Mouse (Mus musculus): ENCODE data around the gene Tns2.
A peak's percentile ranks its signal among the peaks of the same experiment; 100 is the strongest.

The Tns2 gene

DNA sequence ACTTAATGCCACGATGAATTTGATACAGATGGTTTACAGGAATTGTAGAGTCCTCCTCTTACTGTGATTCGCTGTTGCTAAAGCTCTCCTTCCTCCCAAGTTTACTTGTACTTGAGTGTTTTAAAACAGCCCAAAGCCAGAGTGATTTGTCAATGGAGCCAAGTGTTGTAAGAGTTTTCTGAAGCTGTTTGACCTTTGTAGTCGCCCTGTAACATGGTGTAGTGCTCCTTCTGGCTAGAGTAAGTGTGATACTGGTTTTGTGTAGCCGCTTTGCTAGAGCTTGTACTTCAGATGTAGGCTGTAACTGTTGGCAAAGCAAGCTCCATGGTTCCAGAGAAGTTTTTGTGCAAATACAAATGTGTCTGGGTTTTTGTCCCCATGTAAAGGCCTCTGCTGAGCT, 8.0 kb upstream of the Tns2 start:
- no peak for DNase-seq

DNA sequence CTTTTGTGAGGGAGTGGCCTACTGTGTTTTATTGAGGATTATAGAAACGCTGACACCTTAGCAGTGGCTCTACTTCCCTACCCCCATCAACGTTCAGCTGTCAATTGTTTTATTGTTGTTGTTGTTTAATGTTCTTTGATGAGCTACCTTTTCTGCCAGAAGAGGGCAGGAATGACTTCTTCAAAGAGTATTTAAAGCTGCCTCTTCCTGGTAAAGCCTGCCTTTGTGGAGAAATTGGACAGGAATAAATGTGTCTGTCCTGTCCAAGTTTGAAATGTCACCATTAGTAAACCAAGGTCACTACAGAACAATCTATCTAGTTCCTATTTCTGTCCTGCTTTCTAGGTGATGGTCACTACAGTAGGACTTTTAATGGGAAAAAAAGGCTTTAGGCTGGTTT, 6.1 kb upstream of the Tns2 start:
- DNase-seq: no peak

DNA sequence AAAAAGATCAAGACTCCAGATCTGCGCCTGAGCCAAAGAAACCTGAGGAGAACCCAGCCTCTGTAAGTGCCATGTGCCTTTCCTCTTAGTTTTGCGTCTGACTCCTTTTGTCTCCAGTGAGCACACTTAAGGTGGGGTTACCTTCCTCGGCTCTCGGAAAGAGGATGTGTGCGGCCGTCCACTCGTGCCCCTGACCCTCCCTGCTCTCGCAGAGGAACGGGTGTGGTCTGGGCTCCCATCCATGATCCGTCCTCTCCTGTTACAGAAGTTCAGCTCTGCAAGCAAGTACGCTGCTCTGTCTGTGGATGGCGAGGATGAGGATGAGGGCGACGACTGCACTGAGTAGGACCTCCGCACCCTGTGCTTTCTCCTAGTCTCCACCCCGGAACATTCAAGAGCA, 5.2 kb upstream of the Tns2 start:
- DNase-seq: no peak

DNA sequence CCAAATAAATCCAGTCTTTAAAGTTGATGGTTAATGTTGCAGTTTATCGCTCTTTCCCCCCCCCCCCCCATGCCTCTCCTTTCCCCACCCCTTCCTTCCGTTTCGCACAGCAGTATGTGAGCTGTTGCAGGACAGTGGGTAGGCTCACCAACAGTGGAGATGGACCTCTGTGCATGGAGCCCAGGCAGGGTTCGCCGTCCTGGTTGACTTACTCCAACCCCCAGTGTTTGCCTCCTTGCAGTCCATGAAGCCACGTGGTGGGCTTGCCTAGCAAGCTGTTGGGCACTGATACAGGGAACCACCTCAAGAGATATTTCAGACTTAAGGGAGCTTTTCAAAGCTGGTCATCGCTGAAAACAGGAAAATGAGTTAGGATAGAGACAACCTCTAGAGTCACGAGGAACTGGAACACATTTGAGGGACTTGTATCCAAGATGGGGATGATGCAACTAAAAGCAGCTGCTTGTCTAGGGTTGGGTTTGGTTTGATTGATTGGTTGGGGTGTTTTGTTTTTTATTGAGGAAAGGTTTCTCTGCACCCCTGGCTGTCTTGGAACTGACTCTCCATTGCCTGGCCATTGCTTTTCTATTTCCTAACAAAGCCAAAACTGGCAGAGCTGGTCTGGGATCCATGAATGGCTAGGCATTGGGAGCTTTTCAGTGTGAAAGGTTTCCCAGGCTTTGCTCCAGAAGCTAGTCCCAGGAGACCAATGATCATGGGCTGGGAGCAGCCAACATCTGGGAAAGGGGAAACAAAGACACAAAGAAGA, 2.9 kb upstream of the Tns2 start:
- no peak for DNase-seq

DNA sequence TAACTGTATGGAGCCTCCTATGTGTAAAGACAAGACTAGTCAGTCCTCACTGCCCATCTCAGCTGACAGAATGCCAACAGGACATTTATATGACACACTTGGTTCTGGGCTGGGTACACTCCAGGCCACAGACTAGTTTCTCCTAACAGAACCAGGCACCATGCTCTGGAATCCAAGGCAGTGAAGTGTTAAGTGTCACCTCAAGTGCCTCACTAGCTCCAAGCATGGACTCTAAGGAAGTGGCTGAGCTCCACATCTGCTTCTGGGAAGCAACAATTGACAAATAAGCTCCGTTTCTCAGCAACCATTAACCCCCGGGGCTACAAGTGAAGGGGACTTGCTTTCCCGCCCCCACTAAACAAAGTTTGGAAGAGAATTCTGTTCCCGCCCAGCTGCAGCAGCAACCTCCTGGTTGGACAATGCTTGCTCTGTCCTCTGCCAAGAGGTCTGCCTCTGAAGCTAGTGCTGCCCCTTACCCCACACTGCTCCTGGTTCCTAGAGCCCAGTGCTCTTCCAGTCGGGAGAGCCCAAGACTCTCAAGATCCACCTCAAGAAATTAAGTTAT, 2.1 kb upstream of the Tns2 start:
- DNase-seq: no peak

DNA sequence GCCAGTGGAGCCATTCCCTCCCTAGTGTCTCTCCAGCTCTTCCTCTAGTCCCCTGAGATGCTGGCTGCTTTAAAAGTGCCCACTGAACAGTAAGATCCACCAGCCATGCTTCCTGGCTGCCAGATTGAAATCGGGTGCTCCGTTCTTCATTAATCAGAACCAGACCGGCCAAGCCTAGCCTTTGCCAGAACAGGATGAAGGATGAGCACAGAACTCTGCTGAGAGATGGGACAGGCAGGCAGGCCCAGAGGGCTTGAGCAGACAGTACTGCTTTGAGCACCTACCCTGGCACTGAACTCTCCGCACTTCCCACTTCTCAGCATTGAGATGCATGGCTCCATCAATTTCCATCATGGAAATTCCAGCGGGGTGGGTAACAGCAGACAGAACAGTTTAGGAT, 953 bp upstream of the Tns2 start:
- DNase-seq: no peak

DNA sequence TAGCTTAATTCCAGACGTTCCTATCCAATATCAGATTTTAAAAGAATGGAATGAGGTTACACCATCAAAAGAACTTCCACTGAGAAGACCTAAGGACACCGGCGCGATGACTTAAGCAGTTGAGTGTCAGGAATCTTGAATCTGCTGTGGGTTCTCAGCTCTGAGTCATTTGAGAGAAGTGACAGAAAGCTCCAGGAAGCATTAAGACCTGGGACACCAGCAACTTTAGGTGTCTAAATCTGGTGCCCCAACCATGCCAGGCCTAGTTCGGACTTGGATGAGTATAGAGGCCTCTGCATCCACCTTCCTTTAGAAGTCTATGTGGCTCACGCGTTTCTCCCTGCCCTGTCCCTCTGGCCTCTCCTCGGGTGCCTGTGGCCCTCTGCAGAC, 447 bp upstream of the Tns2 start:
- DNase-seq: no peak

DNA sequence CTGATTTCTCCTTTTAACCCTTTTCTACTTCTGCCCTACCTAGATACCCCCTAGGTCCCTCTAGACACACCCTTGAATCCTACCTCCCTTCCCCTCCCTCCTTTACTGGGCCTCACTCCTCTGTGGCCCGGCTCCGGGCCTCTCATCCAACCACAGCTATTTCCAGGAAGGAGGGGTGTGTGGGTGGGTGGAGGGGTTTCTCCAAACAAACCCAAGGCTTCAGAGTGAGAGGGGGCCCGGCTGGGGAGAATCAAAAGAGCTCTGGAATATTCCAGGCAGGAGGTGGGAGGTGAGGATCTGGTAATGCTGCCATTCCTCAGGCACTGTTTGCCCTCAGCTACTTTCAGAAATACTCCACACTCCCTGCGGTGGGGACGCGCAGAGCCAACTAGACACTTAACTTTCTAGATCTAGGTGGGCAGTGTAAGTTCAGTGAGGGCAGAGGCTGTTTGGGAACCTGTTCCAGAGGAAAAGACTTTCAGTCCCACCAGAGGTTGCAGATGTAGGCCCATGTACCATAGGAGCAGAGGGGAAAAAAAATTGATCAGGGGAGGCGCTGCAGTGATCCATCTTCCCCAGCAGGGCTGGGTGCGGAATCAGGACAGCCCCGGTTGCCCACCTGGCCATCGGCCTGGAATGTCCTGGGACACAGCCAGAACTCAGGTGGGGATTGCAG, 921 bp downstream of the Tns2 start:
- DNase-seq: no peak

DNA sequence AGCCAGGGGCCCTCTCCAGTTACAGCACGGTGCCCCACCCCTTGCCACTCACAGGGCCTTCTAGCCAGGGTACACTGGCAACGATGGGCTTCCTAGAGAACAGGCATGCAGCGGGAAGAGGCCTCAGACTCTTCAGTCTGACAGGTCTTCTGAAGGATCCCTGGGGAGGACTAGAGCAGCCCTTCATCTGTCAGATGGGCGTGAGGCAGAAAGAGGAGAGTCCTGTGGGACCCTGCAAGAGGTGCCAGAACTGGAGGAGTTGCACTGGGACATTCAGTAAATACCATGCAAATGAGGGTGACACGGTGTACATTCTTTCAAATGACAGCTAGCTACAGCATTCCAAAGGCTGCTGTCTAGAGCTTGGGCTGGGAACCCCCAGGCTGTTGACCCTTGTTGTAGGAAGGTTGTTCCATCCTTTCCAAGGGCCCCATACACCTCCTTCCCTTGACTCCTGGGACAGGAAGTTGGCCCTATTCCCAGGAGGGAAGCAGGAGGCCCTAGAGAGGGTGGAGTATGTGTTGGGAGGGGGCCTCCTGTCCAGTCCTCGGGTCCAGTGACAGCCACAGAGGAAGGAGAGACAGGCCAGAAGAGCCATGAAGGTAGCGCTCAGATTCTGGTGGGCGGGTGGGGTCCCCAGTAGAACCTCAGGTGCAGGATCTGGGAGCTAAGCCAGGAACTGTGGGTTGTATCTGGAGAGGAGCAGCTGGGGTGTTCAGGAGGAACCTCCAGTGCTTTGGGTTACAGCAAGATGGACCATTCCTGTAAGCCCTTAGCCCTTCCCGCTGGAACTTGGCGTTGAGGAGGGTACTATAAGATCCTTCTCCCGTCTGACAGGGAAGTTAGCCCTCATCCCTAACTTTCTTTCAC, 1.7 kb downstream of the Tns2 start:
- DNase-seq: no peak

DNA sequence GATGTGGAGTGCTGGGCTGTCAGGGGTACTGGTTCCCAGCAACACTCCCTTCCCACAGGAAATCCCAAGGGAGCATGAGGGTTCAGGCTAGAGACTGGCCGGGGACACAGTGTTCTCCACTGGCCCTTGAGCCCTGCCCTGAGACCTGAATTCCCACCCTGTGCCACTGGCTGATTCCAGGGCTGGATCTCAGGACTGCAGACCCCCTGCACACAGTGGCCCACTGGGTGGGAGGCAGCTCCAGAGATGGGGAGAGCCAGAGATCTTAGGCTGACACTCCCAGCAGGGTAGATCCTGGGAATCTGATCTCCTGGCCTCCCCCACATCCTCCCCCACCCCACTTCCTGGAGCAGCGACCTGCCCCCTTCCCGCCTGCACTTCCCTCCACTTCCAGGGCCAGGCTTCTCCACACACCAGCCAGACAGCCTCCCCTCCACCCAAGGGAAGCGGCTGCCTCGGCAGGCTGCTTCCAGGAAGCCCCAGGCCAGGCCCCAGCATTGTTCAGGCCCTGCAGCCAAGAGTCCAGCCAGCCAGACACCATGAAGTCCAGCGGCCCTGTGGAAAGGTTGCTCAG, 2.4 kb downstream of the Tns2 start:
- no peak for DNase-seq

DNA sequence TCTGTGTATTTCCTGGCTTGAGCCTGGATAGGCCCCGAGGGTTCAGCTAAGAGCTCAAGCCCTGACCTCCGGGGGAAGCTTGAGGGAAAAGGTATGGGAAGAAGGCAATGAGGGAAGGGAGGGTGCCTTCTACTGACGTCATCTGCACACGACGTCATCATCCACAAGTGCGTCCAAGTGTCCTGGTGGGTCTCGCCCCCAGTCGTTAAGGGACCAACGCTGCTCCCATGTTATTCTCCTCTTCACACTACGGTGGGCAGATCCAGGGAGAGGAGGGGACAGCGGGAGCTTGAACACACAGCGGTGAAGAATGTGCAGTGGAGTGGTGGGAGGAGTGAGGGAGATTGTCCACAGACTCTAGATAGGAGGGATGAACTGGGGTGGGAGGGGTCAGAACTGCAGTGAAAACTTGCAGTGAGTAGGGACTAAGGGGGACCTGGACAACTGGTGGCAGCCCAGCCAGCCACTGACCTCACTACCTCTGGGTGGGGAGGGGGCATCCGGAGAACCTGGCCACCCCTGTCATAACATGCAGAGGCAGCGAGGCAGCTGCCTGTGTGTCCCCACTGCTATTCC, 3.2 kb downstream of the Tns2 start:
- no peak for DNase-seq

DNA sequence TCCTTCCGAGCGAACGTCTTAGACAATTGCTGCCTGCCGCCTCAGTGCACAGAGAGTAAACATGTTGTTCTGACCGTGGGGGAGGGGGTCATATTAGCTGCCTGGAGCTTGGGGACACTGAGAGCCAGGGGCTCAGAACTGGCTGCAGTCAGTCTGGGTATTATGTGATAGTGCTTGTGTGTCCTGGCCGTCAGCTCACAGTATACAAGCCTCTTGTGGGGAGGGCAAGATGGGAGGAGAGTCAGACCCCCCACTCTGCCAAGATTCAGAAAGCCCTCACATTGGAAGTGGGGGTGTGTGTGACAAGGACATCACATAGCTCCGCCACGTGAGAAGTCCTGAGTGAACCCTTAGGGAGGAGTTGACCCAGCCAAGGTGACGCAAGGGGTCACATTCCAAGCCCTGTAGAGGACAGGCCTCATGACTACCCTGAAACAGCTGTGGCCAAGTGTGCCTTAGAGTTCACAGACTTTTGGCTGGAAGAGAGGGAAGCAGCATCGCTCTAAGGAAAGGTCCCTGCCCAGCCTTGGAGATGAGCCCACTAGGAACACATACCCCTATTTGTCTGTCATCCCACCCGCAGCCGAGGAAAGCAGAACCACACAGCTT, 3.8 kb downstream of the Tns2 start:
- DNase-seq: no peak

DNA sequence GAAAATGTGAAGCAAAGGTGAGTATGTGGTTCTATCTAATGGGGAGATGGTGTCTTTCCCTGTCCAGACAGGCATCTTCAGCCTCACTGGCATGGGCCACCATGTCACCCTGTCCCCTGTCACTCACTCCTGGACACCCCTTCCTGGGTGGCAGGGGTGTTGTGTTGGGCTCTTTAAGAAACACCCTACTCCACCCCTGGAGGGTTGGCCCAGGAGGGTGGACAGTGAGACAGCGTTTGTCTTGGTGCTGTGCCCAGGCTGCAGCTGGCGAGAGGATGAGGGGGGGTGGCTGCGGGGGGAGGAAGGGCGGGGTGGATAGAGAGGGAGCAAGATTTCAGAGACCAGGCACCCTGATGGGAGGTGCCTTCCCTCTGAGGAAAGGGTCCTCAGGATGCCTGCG, 5.1 kb downstream of the Tns2 start:
- no peak for DNase-seq

DNA sequence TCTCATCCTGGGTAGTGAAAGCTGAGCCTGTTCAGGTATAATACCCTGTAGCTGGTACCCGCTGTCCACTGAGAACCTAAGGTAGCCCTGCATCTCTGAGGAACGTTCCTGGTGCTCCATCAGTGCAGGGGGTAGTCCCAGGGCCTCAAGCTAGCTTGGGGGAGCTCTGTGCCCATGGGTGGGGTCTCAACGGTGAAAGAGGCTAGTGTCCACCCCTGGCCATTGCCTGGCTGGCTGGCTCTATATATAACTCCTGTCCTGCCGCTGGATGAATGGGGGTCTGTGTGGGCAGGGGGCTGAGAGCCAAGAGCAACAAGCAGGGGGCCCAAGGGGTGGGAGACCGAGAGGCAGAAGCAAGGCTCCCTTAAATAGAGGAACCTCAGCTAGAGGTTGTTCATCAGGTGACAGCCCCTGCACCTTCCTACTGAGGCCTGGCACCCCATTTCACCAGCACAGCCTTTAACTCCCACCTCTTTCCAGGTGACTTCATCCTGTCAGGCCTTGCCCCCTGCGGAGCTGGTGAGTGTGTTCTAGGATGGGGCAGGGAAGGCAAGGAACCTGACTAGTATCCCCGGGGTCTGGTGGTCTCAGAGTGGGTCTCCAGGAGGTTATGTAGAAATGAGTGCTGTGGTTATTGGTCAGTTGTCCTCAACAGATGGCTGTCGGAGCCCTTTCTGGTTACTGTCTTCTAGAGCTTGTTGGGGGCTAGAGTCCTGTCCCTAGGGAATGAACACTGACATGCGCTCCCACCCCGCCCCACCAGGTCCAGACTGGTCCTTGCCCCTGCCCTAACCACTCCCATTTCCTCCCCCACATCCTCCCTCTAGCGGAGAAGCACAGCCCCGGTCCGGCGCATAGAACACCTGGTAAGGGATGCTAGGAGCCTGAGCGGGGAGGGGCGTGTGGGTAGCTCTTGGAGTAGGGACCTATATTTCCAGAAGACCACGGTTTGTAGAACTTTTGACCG, 5.8 kb downstream of the Tns2 start:
- no peak for DNase-seq

DNA sequence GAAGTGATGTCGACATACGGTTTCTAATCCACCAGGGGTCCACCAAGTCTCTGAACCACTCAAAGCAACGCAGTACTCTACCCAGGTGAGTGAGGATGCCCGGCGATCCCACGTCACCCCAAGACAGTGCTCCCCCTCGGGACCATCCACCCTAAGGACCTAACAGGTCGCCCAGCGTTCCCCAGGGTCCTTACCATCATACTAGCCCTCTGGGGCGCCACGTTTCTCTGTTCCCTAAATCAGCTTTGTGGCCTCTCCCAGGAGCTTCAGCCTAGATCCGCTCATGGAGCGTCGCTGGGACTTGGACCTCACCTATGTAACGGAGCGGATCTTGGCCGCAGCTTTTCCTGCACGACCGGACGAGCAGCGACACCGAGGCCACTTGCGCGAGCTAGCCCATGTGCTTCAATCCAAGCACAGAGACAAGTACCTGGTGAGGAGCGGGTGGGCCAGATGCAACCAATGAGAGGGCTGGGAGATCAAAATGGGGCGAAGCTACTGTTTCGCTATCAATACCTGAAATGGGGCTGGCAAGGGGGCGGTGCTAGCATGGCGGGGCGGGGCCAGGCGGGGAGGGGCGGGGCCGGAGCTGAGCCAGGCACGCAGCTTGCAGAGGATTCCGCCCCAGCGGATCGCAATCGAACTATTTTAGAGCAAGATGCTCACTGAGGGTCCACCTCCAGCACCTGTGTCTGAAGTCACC, 6.7 kb downstream of the Tns2 start:
- DNase-seq: no peak

DNA sequence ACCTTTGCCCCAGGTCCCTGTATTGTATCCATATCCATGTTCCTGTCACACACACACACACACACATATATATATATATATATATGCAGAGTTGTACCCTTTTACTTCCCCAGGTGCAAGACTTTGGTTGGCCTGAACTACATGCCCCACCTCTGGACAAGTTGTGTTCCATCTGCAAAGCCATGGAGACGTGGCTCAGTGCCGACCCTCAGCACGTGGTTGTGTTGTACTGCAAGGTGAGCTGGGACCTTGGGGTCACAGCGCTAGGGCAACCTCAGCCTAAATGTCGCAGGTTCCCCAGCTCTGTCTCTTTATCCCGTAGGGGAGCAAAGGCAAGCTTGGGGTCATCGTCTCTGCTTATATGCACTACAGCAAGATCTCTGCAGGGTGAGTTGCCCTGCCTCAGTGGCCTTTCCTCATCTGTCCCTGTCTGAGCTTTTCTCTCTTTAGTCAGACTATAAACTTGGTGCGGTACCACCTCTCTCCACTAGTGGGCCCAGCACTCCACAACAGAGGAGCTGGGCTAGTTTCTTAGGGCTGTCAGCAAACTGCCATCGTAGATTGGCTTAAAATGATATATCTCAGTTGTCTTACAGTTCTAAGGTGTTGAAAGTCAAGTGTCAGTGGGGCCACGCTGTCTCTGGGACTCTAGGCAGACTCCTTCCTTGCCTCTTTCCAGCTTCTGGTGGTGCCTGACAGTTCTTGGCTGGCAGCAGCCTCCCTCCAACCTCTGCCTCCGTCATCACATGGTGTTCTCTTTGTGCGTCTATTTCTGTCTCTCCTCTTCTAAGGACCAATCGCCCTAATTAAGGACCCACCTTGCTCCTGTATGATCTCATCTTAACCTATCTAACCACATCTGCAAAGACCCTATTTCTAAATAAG, 7.7 kb downstream of the Tns2 start:
- peak; percentile 81 for DNase-seq

DNA sequence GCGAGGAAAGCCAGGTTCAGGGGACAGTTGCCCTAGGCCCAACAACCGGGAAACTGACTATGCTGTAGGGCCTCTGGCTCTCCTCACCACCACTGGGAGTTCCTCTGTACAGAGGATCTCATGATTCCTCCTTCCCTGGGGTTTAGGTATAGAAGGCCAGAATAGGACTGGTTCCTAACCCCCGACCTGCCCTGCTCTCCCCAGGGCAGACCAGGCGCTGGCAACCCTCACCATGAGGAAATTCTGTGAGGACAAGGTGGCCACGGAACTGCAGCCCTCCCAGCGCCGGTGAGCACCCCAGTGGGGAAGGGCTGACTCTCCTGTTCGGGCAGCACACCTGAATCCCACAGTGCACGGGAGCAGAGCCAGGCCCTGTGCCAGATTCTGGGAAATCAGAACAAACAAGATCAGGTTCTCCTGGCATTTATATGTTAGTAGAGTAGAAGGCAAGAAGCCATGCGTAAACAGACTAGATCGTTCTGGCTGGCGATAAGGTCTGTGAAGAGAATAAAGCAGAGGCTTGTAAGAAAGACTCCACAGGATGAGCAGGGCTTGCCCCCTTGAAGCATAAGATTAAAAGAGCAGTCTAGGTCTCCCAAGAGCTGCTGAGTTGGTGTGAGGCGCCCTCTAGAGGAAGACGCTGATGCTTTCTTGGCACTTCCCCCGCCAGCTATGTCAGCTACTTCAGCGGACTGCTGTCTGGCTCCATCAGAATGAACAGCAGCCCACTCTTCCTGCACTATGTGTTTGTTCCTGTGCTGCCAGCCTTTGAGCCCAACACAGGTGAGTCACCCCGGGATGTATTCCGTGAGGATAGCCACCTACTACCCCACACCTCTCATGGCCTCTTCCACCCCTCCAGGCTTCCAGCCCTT, 8.7 kb downstream of the Tns2 start:
- DNase-seq: peak; percentile 74

DNA sequence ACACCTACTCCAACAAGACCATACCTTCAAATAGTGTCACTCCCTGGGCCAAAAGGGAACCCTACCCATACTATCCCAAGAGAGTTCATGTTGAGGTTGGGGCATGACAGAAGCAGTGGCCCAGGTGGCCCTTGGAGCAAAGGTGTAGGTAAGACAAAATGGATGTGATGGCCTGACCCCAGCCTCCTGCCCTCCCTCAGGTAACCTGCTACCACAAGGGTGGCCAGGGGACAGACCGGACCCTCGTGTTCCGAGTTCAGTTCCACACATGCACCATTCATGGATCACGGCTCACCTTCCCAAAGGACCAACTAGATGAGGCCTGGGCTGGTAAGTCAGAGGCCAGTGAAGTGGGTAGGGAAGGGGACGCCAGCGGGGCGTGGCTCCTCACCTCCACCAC, 10.1 kb downstream of the Tns2 start:
- DNase-seq: no peak

Data from right cerebral cortex, postnatal 4 days (tissue).